Mouse (Mus musculus) myocyte (in vitro differentiated cells): ENCODE data around the gene Ppp6r1.

Source experiments
- MAX ChIP-seq: IDR thresholded peaks from one replicate; pipeline ENCODE4 v1.6.1; 2011; ENCODE audit warnings: low read depth, mild to moderate bottlenecking, control low read depth
- POLR2A ChIP-seq: IDR thresholded peaks from one replicate; pipeline ENCODE4 v1.6.1; 2011; ENCODE audit warnings: low read depth, mild to moderate bottlenecking, control low read depth, moderate library complexity; ENCODE audit not compliant: insufficient read length

DNA sequence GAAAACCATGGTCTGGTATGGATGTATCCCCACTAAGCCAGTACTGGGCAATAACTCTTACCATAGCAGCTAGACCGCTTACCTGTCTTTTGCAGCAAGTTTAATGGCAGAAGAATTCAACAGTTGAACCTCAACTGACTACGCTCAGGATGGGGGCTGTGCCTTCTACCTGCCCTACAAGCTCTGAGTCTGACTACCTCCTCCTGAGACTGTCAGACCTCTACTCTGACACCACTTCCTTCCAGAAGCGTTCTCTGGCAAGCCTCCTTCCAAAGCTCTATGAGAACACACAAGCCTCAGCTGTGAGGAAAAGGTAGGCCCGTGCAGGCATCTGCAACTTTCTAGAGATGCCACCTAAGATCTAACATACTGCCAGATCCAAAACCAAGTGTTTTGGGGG is 3.4 kb downstream of the Ppp6r1 start:
- no peak for TF ChIP-seq POLR2A
- TF ChIP-seq MAX: no peak
